Mouse (Mus musculus) ES-CJ7 (cell line): Measurements from ENCODE around the gene Lactb.

ENCODE experiments used
- DNase-seq: peaks from one replicate; pipeline ENCODE4 v3.0.0; 2011; ENCODE audit warnings: low read depth, low spot score

The Lactb gene

DNA sequence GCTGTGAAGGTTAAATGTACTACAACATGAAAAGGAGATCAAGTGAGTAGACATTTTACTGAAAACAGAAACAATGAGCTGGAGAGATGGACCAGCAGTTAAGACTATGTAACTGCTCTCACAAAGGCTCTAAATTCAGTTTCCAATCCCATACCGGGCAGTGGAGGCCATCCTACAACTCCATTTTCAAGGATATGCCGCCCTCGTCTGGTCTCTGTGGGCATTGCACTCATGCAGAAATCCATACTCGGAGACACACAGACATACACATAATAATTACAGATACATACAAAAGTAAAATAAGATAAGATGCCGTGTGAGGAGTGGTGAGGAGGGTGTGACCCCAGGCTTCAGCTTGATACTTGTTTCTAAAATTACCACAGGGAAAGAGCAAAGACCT, 5.2 kb upstream of the Lactb start:
- DNase-seq: peak; percentile 68

DNA sequence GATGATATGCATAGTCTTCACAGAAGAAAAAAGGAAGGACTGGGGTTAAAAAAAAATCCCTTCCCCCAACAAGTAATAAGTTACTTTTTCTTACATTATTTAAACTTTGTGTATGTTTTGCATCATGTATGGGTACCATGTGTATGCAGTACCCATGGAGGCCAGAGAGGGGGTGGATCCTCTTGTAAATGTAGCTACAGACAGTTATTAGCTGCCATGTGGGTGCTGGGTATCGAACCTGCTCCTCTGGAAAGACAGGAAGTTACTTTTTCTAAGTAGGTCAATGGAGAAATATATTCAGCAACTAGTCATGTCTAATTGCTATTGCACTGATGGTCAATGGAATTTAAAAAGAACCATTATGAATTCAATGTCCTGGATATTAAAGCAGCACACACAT, 3.2 kb upstream of the Lactb start:
- no peak for DNase-seq

DNA sequence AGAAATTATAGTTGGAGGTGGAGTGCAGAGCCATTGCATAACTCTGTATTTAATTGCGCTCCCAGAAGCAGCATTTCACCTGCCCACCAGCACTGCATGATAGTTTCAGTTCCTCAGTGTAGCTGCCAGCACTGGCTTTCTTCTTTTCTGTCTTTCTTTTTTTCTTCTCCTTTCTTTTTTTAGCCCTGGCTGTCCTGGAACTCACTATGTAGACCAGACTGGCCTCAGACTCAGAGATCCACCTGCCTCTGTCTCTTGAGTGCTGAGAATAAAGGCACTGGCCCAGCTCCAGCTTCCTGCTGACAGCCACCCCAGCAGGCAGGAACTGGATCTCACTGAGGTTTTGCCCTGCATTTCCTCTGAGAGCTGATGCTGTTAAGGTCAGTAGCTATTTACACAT, 2.7 kb upstream of the Lactb start:
- DNase-seq: peak; percentile 25

DNA sequence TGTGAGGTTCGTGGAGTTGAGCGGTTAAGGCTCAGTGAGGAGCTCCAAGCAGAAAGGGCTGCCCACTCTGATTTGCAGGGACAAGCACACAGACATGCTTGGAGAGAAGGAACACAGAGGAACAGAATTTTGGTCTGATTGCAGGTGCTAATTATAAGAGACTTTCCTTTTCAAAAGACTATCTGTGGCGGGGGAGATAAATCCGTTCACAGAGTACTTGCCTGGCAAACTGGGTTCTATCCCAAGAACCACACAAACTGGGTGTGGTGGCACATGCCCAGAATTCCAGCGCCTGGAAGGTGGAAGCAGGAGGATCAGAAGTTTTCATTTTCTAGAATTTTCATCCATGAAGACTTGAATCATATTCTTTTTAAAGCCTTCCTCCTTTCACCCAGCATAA, 1.8 kb upstream of the Lactb start:
- DNase-seq: no peak

DNA sequence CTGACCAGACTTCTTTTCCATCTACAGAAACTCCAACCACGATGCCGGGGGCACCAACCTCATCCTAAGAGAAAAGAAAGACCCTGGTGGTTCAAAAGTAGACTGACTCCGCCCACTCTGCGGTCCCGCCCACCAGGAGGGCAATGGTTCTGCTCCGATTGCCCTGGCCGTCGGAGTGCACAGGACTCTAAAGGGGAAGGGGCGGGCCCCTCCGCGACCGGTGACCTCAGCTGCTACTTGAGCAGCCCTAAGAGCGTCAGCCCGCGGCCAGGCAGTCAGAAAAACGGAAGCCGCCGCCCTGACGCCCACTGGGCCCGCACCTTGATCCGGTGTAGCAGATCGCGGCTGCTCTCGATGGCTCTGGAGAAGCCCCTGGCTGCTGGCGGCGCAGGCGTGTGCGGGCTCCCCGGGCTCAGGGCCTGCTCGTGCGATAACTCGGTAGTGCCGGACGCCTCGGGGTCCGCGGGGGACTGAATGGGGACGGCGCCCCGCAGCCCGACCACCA, 511 bp downstream of the Lactb start:
- DNase-seq: peak; percentile 85

DNA sequence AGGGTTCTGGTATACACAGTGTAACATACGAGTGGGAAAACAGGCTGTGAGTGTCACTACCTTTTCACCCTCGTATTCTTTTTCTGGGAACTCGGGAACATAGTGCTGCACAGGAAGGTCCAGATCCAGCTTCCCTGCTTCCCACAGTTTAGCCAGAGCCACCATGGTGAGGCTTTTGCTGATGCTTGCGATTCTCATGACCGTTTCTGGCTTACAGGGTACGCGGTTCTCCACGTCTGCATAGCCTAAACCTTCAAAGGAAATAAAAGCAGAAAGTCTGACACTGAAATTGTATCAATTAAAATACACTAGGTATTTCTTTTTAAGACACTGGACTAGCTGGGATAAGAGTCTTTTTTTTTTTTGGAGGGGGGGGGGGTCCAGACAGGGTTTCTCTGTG, 4.2 kb downstream of the Lactb start:
- no peak for DNase-seq

DNA sequence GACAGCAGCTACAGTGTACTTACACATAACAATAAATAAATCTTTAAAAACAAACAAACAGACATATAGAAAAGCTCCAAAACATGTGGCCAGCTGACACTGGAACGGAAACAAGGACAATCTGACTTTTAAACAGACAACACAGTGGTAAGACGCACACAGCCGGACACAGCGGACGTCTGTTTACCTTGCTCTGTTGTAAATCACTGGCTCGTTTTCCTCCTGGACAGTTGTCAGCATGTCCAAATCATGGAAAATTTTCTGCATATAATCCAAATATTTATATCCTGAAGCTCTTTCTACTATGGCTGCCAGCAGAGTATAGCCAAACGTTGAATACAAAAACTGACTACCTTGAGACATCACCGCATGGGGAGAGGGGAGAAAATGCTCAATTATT, 7.8 kb downstream of the Lactb start:
- no peak for DNase-seq

DNA sequence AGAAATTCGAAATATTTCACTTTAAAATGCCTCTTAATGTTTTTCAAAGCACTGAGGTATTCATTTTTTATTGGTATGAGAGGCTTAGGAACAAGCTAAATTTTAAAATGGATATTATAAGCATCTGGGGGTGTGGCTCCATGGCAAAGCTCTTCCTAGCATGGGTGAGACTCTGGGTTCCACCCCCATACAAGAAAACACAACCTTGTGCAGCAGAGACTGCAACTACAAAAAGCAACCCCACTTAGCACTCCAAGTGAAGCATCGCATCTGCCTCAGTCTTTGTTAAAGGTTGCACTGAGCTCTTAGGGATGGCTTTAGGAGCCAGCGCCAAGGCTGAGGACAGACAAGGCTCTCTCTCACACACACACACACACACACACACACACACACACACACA, 13.8 kb downstream of the Lactb start:
- DNase-seq: no peak

DNA sequence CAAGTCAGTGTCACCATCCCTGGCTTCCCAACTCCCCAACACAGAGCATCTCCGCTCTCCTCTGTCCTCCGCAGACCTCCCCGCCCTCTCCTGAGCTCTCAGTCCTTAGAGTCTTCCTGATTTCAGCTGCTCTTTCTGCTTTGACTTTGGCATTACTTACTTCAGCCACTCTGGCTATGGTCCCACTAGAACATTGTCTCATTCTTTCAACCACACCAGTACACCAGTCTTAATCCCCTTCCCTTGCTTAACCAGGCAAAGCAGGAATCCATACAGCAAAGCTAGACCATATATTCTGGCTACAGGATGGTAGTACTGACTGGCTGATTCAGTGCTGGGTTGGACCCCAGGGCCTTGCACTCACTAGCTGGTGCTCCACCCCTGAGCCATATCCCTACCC, 17.8 kb downstream of the Lactb start:
- DNase-seq: no peak

DNA sequence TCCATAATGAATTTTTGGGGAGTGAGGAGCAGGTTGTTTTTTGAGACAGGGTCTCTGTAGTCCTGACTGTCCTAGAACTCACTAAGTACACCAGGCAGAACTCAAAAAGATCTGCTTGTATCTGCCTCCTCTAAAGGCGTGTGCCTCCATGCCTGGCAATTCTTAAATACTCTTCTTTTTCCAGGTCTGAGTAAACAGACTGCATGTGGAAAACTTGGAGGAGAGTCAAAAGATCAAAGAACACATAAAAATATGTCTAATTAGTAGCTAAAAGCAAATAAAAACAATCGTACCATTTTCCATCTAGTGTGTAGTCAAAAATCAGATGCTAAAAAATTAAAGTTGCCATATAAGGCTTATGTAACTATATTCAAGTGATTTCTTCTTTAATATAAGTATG, 22.4 kb downstream of the Lactb start:
- DNase-seq: no peak

DNA sequence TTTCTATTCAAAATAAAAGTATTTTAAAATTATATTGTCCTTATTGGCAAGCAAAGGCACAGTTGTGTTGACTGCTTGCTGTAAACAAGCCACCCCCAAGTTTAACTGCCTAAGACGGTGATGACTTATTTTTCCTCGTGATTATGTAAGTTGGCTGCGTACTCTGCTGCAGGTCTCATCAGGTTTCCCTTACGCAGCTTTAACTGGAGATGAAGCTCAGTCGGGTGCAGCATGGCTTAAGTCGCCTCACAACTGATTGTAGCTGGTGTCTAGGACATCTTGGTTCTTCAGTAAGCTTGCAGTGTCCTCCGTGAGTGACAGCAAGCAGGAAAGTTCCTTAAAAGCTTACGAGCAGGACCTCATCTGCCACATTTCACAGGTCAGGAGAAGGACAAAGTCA, 23.0 kb downstream of the Lactb start:
- no peak for DNase-seq

DNA sequence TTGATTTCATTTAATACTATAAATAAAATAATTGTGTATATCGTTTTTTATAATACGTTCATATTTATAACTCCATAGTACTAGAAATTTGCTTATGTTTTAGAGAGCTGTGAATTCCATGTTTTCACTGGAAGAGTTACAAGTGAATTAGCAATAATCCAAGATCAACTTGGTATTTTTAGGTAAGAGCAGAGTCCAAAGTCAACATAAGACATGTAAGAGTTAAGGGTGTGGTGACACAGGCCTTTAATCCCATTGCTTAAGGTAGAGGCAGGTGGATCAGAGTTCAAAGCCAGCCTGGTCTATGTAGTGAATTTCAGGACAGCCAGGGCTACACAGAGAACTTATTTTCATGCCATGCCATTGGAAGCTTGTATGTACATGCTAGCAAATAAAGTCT, 26.7 kb downstream of the Lactb start:
- no peak for DNase-seq

DNA sequence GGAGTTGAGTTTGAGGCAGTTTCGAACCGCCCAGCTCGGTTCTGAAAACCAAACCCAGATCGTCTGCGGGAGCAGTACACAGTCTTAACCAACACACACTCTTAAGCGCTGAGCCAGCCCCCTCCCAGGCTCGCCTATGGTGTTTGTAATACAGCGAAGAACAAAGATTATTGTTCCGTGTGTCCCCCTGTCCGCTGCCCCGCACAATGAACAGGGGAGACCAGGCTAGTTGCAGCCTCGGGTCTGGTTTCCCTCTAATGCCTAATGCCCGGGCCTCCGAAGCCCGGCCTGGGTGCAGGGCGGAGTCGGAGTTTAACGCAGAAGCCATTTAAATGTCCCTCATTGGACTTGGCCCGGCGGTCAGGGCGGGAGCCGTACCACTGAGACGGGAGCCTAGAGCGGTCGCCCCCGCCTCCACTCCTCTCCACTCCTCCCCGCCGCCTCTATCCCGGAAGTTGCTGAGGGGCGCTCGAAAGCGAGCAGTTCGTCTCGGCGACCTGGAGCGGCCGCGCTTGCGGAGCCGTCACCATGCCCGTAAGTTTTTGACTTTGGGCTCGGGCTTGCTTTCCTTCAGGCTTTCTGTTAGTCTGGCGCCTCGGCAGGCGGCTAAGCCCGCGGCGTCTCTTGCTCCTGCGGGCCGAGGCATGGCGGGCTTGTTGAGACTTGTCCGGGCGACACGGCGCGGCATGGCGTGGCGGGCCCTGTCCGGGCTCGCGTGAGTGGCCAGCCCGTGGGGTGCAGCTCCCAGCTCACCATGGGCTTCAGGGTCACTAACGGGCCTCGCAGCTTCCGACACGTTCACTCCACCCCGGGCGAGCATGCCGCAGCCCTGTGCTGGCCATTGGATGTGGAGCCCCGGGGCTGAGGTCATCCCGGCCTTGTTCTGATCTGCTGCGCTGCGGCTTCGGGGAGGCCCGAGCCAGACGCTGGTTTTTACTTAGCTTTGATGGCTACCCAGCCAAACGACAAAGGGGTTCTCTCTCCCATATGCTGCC, 29.3 kb downstream of the Lactb start, which contains the start of gene Rps27l:
Rps27l (plus strand) TSS at position 440 of the 995 bp plus-strand sequence.
- peak; percentile 95 for DNase-seq

DNA sequence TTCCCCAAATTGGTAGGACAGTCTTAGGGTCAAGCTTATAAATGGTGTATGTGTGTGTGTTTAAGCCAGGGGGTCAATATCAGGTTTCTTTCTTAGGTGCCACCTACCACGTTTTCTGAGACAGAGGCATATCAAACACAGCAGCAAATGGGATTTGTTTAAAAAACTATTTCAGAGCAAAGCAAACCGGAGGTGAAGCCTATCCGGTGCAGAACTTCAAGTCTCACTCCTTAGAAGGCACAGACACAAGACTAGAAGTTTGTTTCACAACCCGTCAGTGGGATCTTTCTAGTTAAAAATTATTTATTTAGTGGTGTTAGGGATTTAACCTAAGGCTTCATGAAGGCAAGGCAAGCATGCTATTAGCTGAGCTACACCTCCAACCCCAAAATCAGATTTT, 30.1 kb downstream of the Lactb start:
- DNase-seq: no peak

DNA sequence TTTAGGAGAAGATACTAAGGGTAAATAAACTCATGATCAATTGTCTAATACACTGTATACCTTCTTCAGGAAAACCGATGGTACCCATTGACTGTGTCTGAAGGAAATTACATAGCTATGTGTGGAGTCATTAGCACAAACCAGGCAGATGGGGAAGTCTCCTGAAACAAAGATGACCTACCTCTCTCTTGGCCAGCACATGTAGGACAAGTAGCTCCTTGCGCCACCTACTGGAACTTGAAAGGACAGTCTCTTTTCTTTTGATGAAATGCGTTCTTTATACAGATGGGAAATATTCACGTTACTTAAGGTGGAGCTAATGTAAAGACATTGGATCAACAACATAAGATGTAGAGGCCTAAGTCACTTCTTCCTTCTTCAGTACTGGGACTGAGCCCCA, 36.4 kb downstream of the Lactb start:
- peak; percentile 82 for DNase-seq

DNA sequence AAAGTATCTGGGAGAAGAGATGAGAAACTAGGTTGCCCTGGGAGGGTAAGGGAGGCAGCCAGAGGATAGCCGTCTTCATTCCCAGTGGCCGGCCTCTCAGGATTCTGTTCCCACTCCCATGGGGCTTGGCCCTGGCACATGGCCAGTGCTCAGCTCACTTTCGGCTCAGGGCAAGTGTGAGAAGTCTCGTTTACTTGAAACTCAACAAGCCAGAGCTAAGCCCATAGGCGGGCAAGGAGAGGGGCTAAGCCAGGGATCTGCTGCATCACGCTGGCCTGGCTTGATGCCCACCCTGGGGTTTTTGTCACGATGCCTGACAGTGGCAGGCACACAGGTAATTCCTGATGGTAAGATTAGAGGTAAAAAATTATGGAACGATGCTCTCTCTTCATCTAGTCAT, 37.8 kb downstream of the Lactb start:
- DNase-seq: no peak

DNA sequence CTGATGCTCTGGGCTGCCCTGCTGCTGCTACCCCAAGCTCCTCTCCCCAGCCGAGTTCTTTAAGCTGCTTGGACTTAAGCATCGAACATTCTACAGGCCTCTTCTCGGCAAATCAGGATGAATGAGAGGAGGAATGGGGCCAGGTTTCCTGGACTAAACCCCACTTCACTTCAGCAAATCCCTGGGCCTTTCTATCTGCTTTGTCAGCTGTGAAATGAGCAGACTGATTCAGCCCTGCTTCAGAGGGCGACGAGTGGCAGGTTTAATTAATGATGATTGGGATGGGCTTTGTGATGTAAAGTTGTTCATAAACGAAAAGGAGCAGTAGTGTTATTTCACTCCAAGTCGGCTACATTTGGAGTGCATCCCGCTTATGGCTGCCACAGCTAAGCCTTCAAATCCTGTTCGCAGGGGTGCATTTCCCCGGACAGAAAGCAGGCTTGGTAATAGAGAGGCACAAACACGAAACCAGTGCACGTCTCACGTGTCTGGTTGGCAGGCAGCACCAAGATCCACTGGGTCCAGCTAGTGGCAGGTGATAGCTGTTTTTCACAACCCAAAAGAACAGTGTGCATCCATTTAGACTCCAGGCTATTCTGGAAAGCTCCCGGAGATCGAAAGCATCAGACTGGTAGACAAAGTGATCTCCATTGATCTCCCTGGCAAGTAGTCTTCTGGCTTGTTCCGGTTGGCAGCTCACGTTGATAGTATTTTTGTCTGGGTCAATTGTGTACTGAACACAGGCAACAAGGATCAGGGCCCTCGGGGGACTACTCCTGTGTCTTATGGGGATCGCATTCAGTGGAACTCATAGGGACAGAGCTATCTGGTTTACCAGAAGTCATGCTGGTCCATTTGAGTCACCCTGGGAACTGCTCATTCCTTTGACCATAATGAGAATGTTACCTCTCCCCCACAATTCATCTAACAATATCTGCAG, 41.1 kb downstream of the Lactb start:
- DNase-seq: no peak

DNA sequence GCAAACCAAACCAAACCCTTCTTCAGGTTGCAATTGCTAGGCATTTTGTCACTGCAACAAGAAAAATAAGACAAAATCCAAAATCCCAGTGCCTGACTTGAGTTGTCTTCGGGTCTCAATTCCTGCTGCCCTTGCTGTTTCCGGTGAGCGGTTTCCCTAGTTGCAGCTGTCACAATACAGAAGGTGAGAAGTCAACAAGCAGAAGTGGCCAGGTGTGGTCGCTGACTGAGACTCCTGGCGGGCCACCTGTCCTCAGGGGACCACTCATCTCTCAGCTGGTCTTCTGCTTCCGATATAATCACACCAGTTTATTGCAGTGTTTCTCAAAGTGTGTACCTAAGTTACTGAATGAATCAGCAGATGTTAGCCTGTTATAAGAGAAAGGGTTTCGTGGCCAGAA, 44.9 kb downstream of the Lactb start:
- DNase-seq: no peak

DNA sequence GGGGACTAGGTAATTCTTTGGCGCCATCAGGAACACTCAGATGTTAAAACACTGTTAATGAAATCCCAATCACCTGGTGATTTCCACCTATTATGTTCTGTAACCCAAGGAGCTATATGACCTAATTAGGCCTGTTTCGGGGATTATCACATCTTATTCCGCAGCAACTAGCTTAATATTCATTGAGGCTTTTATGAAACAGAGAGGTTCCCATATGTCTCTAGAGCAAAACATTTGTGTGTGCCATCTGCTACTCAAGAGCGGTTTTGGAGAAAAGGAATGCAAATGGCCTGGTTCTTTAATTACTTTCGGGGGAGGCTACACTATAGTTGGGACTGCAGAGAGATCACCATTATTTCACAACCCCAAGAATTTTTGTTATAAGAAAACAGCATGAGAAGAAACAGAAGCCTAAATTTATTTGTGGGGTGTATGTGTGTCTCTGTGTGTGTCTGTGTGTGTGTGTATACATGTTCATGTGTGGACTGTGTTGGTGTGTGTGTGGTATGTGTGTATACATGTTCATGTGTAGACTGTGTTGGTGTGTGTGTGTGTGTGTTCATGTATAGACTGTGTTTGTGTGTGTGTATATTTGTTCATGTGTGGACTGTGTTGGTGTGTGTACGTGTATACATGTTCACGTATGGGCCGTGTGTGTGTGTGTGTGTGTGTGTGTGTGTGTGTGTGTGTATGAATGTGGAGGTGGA, 47.4 kb downstream of the Lactb start:
- DNase-seq: no peak

DNA sequence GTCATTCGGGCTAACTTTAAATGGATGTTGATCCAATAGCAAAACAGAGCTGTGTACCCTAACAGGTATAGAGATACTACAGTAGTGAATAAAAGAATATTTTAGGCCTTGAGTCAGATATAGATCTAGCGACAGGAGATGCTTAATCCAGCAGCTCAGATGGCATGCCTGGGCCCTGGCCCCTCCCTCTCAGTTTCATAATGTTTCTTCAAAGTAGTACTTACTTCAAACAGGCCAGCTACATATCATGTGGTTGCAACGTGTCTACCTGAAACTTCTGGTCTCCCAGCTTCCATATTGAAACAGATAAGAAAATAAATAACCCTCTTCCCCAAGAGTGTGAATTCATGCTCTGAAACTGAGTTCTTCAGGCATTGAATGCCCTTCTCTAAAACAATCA, 49.4 kb downstream of the Lactb start:
- no peak for DNase-seq

DNA sequence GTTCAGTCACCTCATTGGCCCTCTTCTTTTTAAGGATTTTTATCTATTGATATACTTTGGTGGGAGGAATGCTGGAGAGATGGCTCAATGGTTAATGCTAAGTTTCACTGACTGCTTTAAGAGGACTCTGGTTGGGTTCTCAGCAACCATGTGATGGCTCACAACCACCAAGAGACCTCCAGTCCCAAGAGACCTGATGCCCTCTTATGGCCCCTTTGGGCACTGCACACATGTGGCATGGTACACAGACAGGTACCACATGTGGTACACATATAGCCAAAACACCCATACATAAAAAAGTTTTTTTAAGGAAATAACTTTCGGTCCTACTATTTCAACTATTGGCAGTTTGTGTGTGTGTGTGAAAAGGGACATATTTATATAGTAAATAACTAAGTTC, 53.2 kb downstream of the Lactb start:
- DNase-seq: peak; percentile 41
